Mouse (Mus musculus): ENCODE data around the gene Fbln2. TPM values are rescaled to one million over a fixed set of nuclear protein-coding genes. Genes with fewer than 3 reads are reported as not detected.

Fbln2 gene
- polyA plus RNA-seq, 1 experiment from 2014 or later = 9.1 TPM

DNA sequence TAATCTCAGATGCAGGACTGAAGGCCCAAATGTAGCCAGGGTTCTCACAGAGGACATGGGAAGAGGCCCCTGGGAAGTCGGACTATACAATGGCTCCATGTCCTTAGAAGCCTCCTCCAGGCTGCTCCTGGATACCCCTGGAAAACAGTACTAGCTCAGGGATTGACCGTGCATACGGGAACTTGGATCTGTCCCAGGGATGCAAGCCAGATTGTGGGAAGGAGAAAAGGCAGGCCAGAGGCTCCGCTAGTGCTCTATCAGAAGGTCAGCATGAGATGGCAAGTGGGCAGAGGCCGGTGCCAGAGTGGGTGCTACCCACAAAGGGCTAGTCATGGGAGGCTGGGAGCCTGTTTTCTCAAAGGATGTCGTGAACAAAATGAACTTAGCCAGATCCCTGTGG, 25.3 kb upstream of the Fbln2 start:
- H3K4me1 ChIP-seq (ENCODE audit: control insufficient read depth, insufficient read depth, low read length) = no peaks in the 10 kb centered on the region
- no peak for ATAC-seq (ENCODE audit: low read depth)
- WGBS = 79% methylated on average over 6 of the region's 6 CpGs
- no peak overlapping the region for H3K9ac ChIP-seq (replicated peaks; ENCODE audit: low read depth, low read length)
- H3K9me3 ChIP-seq (ENCODE audit: control insufficient read depth, low read length) = no peaks in the 10 kb centered on the region
- no peak overlapping the region for H3K27ac ChIP-seq (ENCODE audit: low read depth, low read length)
- no peak overlapping the region for H3K4me3 ChIP-seq (ENCODE audit: low read depth, low read length)
- H3K36me3 ChIP-seq (ENCODE audit: control insufficient read depth, insufficient read depth, low read length) = no peaks in the 10 kb centered on the region
- no peak overlapping the region for H3K4me2 ChIP-seq (ENCODE audit: low read depth, low read length)
- no peaks in the 10 kb centered on the region for H3K27me3 ChIP-seq (ENCODE audit: control insufficient read depth, insufficient read depth, low read length)

DNA sequence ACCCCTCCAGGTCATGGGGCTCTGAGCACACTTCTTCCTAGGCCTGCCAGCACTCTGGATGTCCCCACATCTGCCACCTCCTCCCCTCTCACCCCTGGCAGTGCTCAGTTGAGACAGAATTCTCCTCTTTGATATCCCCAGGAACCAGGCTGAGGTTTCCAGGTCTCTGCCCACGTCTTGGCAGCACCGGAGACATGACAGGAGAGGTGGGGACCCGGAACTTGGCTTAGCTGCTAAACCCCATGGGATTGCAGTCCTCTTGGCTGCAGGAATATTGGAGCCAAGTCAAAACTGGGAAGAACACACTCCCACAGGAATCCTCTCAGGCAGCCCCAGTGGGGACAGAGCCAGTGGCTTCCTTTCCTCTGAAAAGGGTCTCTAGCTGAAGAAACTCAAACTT, 24.4 kb upstream of the Fbln2 start:
- no peak for ATAC-seq (ENCODE audit: low read depth)
- Histone ChIP-seq H3K4me2 (ENCODE audit: low read depth, low read length) (no peak overlapping the region), H3K9me3 (ENCODE audit: control insufficient read depth, low read length) (no peaks in the 10 kb centered on the region), H3K36me3 (ENCODE audit: control insufficient read depth, insufficient read depth, low read length) (no peaks in the 10 kb centered on the region), H3K27me3 (ENCODE audit: control insufficient read depth, insufficient read depth, low read length) (no peaks in the 10 kb centered on the region), H3K27ac (ENCODE audit: low read depth, low read length) (no peak overlapping the region), H3K4me3 (ENCODE audit: low read depth, low read length) (no peak overlapping the region), H3K4me1 (ENCODE audit: control insufficient read depth, insufficient read depth, low read length) (no peaks in the 10 kb centered on the region), H3K9ac (replicated peaks; ENCODE audit: low read depth, low read length) (no peak overlapping the region)
- WGBS = 81% methylated on average over 3 of the region's 3 CpGs

DNA sequence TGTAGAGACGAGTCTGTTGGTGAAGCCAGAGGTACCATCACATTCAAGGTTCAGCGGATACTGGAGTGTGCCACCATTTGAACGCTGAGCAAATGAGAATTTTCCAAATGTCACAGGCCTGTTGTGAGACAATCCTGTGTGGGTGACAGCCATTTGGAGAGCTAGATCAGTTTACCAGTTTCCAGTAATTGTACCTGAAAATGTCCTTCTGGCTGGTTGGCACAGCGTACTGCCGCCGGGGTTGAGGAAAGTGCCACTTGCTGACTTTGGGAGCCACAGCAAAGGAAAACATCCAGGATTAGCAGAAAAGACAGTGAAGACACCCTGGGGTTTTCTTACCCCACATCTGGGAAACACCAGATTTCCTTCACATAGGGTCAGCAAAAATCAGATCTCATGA, 22.3 kb upstream of the Fbln2 start:
- Histone ChIP-seq H3K36me3 (ENCODE audit: control insufficient read depth, insufficient read depth, low read length) (no peaks in the 10 kb centered on the region), H3K9ac (replicated peaks; ENCODE audit: low read depth, low read length) (no peak overlapping the region), H3K4me1 (ENCODE audit: control insufficient read depth, insufficient read depth, low read length) (no peaks in the 10 kb centered on the region), H3K4me3 (ENCODE audit: low read depth, low read length) (no peak overlapping the region), H3K9me3 (ENCODE audit: control insufficient read depth, low read length) (no peaks in the 10 kb centered on the region), H3K27me3 (ENCODE audit: control insufficient read depth, insufficient read depth, low read length) (no peaks in the 10 kb centered on the region), H3K27ac (ENCODE audit: low read depth, low read length) (no peak overlapping the region), H3K4me2 (ENCODE audit: low read depth, low read length) (no peak overlapping the region)
- 84% methylated on average over 6 of the region's 6 CpGs for WGBS
- no peak for ATAC-seq (ENCODE audit: low read depth)

DNA sequence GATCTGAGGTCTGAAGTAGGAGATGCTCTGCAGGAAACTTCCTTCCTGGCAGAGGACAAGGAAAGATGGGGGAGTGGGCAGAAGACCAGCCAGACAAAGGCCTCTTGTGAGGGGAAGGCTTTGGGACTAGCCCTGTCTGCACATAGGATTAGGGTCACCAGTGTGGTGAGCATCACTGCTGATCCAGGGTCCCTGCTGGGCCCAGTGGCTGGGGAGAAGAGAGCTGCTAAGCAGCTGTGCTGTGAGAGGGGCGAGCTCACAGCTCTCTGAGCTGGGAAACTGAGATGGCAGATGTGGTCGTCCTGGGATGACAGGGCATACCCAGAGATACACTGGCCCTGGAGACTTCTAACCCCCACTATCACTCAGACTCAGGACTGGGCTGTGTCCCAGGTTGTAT, 20.8 kb upstream of the Fbln2 start:
- Histone ChIP-seq H3K9ac (replicated peaks; ENCODE audit: low read depth, low read length) (no peak overlapping the region), H3K4me1 (ENCODE audit: control insufficient read depth, insufficient read depth, low read length) (no peaks in the 10 kb centered on the region), H3K4me3 (ENCODE audit: low read depth, low read length) (no peak overlapping the region), H3K9me3 (ENCODE audit: control insufficient read depth, low read length) (no peaks in the 10 kb centered on the region), H3K4me2 (ENCODE audit: low read depth, low read length) (no peak overlapping the region), H3K27ac (ENCODE audit: low read depth, low read length) (no peak overlapping the region), H3K27me3 (ENCODE audit: control insufficient read depth, insufficient read depth, low read length) (no peaks in the 10 kb centered on the region), H3K36me3 (ENCODE audit: control insufficient read depth, insufficient read depth, low read length) (no peaks in the 10 kb centered on the region)
- WGBS = 65% methylated on average over 2 of the region's 2 CpGs
- no peak for ATAC-seq (ENCODE audit: low read depth)

- Histone ChIP-seq H3K4me3 (ENCODE audit: low read depth, low read length) (no peak overlapping the region), H3K9me3 (ENCODE audit: control insufficient read depth, low read length) (no peaks in the 10 kb centered on the region), H3K4me1 (ENCODE audit: control insufficient read depth, insufficient read depth, low read length) (no peaks in the 10 kb centered on the region), H3K9ac (replicated peaks; ENCODE audit: low read depth, low read length) (no peak overlapping the region), H3K27ac (ENCODE audit: low read depth, low read length) (no peak overlapping the region), H3K36me3 (ENCODE audit: control insufficient read depth, insufficient read depth, low read length) (no peaks in the 10 kb centered on the region), H3K4me2 (ENCODE audit: low read depth, low read length) (no peak overlapping the region), H3K27me3 (ENCODE audit: control insufficient read depth, insufficient read depth, low read length) (no peaks in the 10 kb centered on the region)
- WGBS = 77% methylated on average over 3 of the region's 3 CpGs
- no peak for ATAC-seq (ENCODE audit: low read depth)
Observed at GRCm38 (mm10) chr6:91192421-91192820, 19.8 kb upstream of the Fbln2 start.

GRCm38 (mm10) chr6:91192851-91193545, 19.3 kb upstream of the Fbln2 start:
- Histone ChIP-seq H3K4me1 (ENCODE audit: control insufficient read depth, insufficient read depth, low read length) (no peaks in the 10 kb centered on the region), H3K27ac (ENCODE audit: low read depth, low read length) (no peak overlapping the region), H3K9ac (replicated peaks; ENCODE audit: low read depth, low read length) (no peak overlapping the region), H3K36me3 (ENCODE audit: control insufficient read depth, insufficient read depth, low read length) (no peaks in the 10 kb centered on the region), H3K27me3 (ENCODE audit: control insufficient read depth, insufficient read depth, low read length) (no peaks in the 10 kb centered on the region), H3K4me2 (ENCODE audit: low read depth, low read length) (no peak overlapping the region), H3K4me3 (ENCODE audit: low read depth, low read length) (no peak overlapping the region), H3K9me3 (ENCODE audit: control insufficient read depth, low read length) (no peaks in the 10 kb centered on the region)
- no peak for ATAC-seq (ENCODE audit: low read depth)
- 92% methylated on average over 1 of the region's 1 CpGs for WGBS

- H3K27me3 ChIP-seq (ENCODE audit: control insufficient read depth, insufficient read depth, low read length) = no peaks in the 10 kb centered on the region
- no peak overlapping the region for H3K4me2 ChIP-seq (ENCODE audit: low read depth, low read length)
- H3K27ac ChIP-seq (ENCODE audit: low read depth, low read length) = no peak overlapping the region
- peak; percentile 57; the same call in 1 of the 2 replicates for ATAC-seq (ENCODE audit: low read depth)
- H3K4me1 ChIP-seq (ENCODE audit: control insufficient read depth, insufficient read depth, low read length) = peaks cover 12% of the 10 kb centered on the region
- no peak overlapping the region for H3K9ac ChIP-seq (replicated peaks; ENCODE audit: low read depth, low read length)
- 49% methylated on average over 2 of the region's 2 CpGs for WGBS
- H3K9me3 ChIP-seq (ENCODE audit: control insufficient read depth, low read length) = no peaks in the 10 kb centered on the region
- no peak overlapping the region for H3K4me3 ChIP-seq (ENCODE audit: low read depth, low read length)
- no peaks in the 10 kb centered on the region for H3K36me3 ChIP-seq (ENCODE audit: control insufficient read depth, insufficient read depth, low read length)
Observed at GRCm38 (mm10) chr6:91198456-91198855, 13.8 kb upstream of the Fbln2 start.

DNA sequence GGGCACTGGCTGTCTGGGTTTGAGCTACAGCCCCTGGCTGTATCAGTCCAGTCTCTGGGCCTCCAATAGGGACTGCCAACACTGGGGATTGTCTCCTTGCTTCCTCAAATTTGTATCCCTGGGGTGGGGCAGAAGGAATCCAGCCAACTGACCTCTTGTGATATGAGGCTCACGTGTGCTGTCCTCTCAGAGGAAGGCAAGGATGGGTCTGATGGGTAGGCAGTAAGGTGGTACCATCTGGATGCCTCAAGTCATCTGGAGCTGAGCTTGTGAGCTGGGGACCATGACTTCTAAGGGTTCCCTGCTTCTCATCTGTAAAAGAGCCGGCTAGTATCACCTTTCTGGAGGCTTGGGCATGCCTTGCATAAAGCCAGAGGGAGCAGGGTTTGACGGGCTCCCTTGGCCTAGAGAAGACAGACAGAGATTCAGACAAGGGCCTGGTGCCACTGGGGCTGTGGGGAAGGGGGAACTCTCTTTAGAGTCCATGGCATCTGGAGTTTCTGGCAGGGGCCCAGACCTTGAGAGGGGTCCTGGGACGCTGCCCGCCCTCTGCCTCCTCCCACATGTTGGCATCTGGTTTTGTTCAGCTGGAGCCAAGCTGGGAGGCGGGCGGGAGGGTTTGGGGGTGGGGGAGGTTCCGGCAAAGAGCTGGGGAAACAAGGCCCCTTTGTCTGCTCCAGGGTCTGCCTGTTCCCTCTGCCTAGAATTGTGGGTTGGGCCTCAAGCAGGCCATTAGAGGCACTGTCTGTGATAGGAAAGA, 11.6 kb upstream of the Fbln2 start:
- no peak overlapping the region for H3K9ac ChIP-seq (replicated peaks; ENCODE audit: low read depth, low read length)
- peak overlapping the region; percentile 76 for H3K27ac ChIP-seq (ENCODE audit: low read depth, low read length)
- peaks cover 12% of the 10 kb centered on the region for H3K4me1 ChIP-seq (ENCODE audit: control insufficient read depth, insufficient read depth, low read length)
- H3K36me3 ChIP-seq (ENCODE audit: control insufficient read depth, insufficient read depth, low read length) = no peaks in the 10 kb centered on the region
- H3K4me3 ChIP-seq (ENCODE audit: low read depth, low read length) = no peak overlapping the region
- 33% methylated on average over 8 of the region's 8 CpGs for WGBS
- H3K4me2 ChIP-seq (ENCODE audit: low read depth, low read length) = no peak overlapping the region
- no peaks in the 10 kb centered on the region for H3K9me3 ChIP-seq (ENCODE audit: control insufficient read depth, low read length)
- ATAC-seq (ENCODE audit: low read depth) = peak; percentile 82
- H3K27me3 ChIP-seq (ENCODE audit: control insufficient read depth, insufficient read depth, low read length) = no peaks in the 10 kb centered on the region

DNA sequence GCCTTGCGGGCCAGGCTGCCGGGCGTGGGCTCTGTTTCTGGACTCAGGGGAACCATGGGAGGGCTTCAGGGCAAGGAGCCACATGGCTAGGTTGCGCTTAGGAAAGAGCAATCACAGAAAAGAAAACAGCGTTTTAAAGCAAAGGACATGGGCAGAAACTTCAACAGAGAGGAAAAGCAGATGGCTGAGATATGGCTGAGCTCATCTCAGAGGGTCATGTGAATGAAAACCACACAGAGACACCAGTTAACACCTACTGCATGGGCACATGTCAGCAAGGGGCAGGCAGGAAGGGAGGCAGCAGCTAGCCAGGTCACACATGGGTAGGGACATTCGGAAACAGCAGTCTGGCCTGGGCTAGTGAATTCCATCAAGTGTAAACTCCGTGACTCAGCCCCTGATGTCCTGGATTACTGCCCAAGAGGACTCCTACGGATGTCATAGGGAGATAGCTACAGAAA, 10.3 kb upstream of the Fbln2 start:
- no peak overlapping the region for H3K9ac ChIP-seq (replicated peaks; ENCODE audit: low read depth, low read length)
- no peaks in the 10 kb centered on the region for H3K36me3 ChIP-seq (ENCODE audit: control insufficient read depth, insufficient read depth, low read length)
- H3K9me3 ChIP-seq (ENCODE audit: control insufficient read depth, low read length) = no peaks in the 10 kb centered on the region
- no peak overlapping the region for H3K4me3 ChIP-seq (ENCODE audit: low read depth, low read length)
- 74% methylated on average over 8 of the region's 8 CpGs for WGBS
- H3K27ac ChIP-seq (ENCODE audit: low read depth, low read length) = no peak overlapping the region
- no peak overlapping the region for H3K4me2 ChIP-seq (ENCODE audit: low read depth, low read length)
- no peaks in the 10 kb centered on the region for H3K27me3 ChIP-seq (ENCODE audit: control insufficient read depth, insufficient read depth, low read length)
- no peak for ATAC-seq (ENCODE audit: low read depth)
- peaks cover 12% of the 10 kb centered on the region for H3K4me1 ChIP-seq (ENCODE audit: control insufficient read depth, insufficient read depth, low read length)

All from neural tube, embryonic 14.5 days (tissue).